In the genomic region with DNA sequence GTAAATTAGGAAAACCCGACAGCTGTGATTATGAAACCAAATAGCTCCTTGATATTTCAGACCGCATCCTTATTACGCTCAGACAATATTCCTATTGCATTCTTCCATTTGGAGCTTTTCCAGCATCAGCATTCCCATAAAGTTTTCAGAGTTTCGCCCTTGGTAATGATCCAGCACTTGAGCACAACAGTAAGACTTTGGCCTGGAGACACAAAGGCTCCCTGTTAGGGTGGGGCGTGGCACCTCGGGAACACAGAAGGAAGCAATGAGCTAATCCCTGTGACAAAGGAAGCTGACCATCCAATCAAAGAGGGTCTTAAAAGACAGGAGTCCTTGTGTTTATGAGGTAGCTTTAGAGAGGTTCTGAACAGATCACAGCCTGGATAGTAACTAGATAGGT, we compare ENCODE assay signal across 19 mouse cellular contexts.
DNase-seq lines count a peak whose midpoint lies in the region; ATAC-seq and TF ChIP-seq lines count a peak whose summit lies in the region.
"Had no signal": no experiment of that assay in that cellular context is flagged by ENCODE, and none has a peak within 500 bp of the region (broad histone marks: within the 10 kb centered on the region; RNA-seq: fewer than 3 reads in every experiment).

No protein-coding gene starts in this region.

- 35% methylated on average over 6 of the region's 6 CpGs for WGBS in forebrain, embryonic 13.5 days
- WGBS in forebrain, postnatal 0 days = 31% methylated on average over 6 of the region's 6 CpGs
- 77% methylated on average over 6 of the region's 6 CpGs for WGBS in heart, embryonic 11.5 days (ENCODE audit: insufficient replicate concordance)
- WGBS in large intestine, adult 2 months = 20% methylated on average over 6 of the region's 6 CpGs
- WGBS in hindbrain, embryonic 14.5 days = 67% methylated on average over 6 of the region's 6 CpGs

- H3K9me3 ChIP-seq in forebrain, embryonic 13.5 days (replicated peaks) = no peaks in the 10 kb centered on the region
- H3K9me3 ChIP-seq in forebrain, postnatal 0 days (ENCODE audit: low read length) = no peaks in the 10 kb centered on the region
- H3K9me3 ChIP-seq in heart, embryonic 11.5 days (replicated peaks; ENCODE audit: control insufficient read depth, low read length) = no peaks in the 10 kb centered on the region
- H3K9me3 ChIP-seq in hindbrain, embryonic 14.5 days (ENCODE audit: control insufficient read depth, low read length) = no peaks in the 10 kb centered on the region
- H3K9me3 ChIP-seq: hindbrain, embryonic 12.5 days; limb, embryonic 15.5 days; neural tube, embryonic 12.5 days had no signal

- no peak for DNase-seq in forebrain, postnatal 0 days
- peak; percentile 25 for DNase-seq in heart, postnatal 4 days
- peak; percentile 60 for DNase-seq in NIH3T3 (ENCODE audit: low read depth)
- DNase-seq in large intestine, adult 2 months (ENCODE audit: low read depth, low spot score) = peak; percentile 74
- DNase-seq in hindbrain, embryonic 14.5 days (ENCODE audit: low spot score) = no peak
- DNase-seq: adrenal gland, adult 2 months; B cell, adult 2 months; cerebellum, adult 18-20 months; kidney, adult 11 months; kidney, postnatal 10 days; layer of hippocampus, adult 9-11 months; liver, postnatal 0 days; thymus, postnatal 25 days had no signal

- H3K27me3 ChIP-seq in forebrain, embryonic 13.5 days = no peaks in the 10 kb centered on the region
- no peaks in the 10 kb centered on the region for H3K27me3 ChIP-seq in forebrain, postnatal 0 days (ENCODE audit: insufficient read depth, low read length)
- no peaks in the 10 kb centered on the region for H3K27me3 ChIP-seq in heart, embryonic 11.5 days (ENCODE audit: control insufficient read depth, insufficient read depth, low read length)
- no peaks in the 10 kb centered on the region for H3K27me3 ChIP-seq in hindbrain, embryonic 14.5 days (ENCODE audit: control insufficient read depth, insufficient read depth, low read length)
- H3K27me3 ChIP-seq: hindbrain, embryonic 12.5 days; limb, embryonic 15.5 days; neural tube, embryonic 12.5 days had no signal

- no peak overlapping the region for H3K9ac ChIP-seq in forebrain, embryonic 13.5 days
- H3K9ac ChIP-seq in forebrain, postnatal 0 days = no peak overlapping the region
- no peak overlapping the region for H3K9ac ChIP-seq in heart, embryonic 11.5 days (ENCODE audit: low read depth, low read length)
- no peak overlapping the region for H3K9ac ChIP-seq in hindbrain, embryonic 14.5 days
- H3K9ac ChIP-seq: hindbrain, embryonic 12.5 days; limb, embryonic 15.5 days; liver, postnatal 0 days; neural tube, embryonic 12.5 days had no signal

- no peaks in the 10 kb centered on the region for H3K36me3 ChIP-seq in forebrain, embryonic 13.5 days (ENCODE audit: poor library complexity, severe bottlenecking)
- H3K36me3 ChIP-seq in forebrain, postnatal 0 days (ENCODE audit: insufficient read depth) = no peaks in the 10 kb centered on the region
- no peaks in the 10 kb centered on the region for H3K36me3 ChIP-seq in heart, embryonic 11.5 days (ENCODE audit: control insufficient read depth, insufficient read depth, low read length)
- no peaks in the 10 kb centered on the region for H3K36me3 ChIP-seq in hindbrain, embryonic 14.5 days (replicated peaks; ENCODE audit: control insufficient read depth, insufficient read depth)
- H3K36me3 ChIP-seq: hindbrain, embryonic 12.5 days; limb, embryonic 15.5 days; neural tube, embryonic 12.5 days had no signal

- H3K27ac ChIP-seq in forebrain, embryonic 13.5 days = no peak overlapping the region
- H3K27ac ChIP-seq in forebrain, postnatal 0 days (ENCODE audit: low read depth, low read length) = no peak overlapping the region
- H3K27ac ChIP-seq in heart, embryonic 11.5 days (ENCODE audit: low read depth, low read length) = no peak overlapping the region
- no peak overlapping the region for H3K27ac ChIP-seq in hindbrain, embryonic 14.5 days
- H3K27ac ChIP-seq: hindbrain, embryonic 12.5 days; limb, embryonic 15.5 days; neural tube, embryonic 12.5 days had no signal

- H3K4me3 ChIP-seq in forebrain, embryonic 13.5 days = no peak overlapping the region
- no peak overlapping the region for H3K4me3 ChIP-seq in forebrain, postnatal 0 days (ENCODE audit: low read depth, low read length)
- H3K4me3 ChIP-seq in heart, embryonic 11.5 days (ENCODE audit: low read depth, low read length) = no peak overlapping the region
- no peak overlapping the region for H3K4me3 ChIP-seq in hindbrain, embryonic 14.5 days (replicated peaks; ENCODE audit: low read length)
- H3K4me3 ChIP-seq: hindbrain, embryonic 12.5 days; limb, embryonic 15.5 days; neural tube, embryonic 12.5 days had no signal

- ATAC-seq in forebrain, embryonic 13.5 days = peak; percentile 51; the same call in 1 of the 2 replicates
- no peak for ATAC-seq in forebrain, postnatal 0 days
- no peak for ATAC-seq in heart, embryonic 11.5 days (replicated peaks; ENCODE audit: insufficient number of reproducible peaks, low FRiP score, low TSS enrichment)
- no peak for ATAC-seq in hindbrain, embryonic 14.5 days (ENCODE audit: low FRiP score)
- no peak for ATAC-seq in frontal cortex, adult (ENCODE audit: low TSS enrichment)
- ATAC-seq: liver, postnatal 0 days had no signal

- H3K4me2 ChIP-seq in forebrain, embryonic 13.5 days = no peak overlapping the region
- H3K4me2 ChIP-seq in forebrain, postnatal 0 days (ENCODE audit: low read depth) = no peak overlapping the region
- no peak overlapping the region for H3K4me2 ChIP-seq in heart, embryonic 11.5 days
- H3K4me2 ChIP-seq in hindbrain, embryonic 14.5 days (replicated peaks) = no peak overlapping the region
- H3K4me2 ChIP-seq: hindbrain, embryonic 12.5 days; limb, embryonic 15.5 days; neural tube, embryonic 12.5 days had no signal

- peaks cover 7% of the 10 kb centered on the region for H3K4me1 ChIP-seq in forebrain, embryonic 13.5 days
- no peaks in the 10 kb centered on the region for H3K4me1 ChIP-seq in forebrain, postnatal 0 days (ENCODE audit: insufficient read depth)
- H3K4me1 ChIP-seq in heart, embryonic 11.5 days (ENCODE audit: control insufficient read depth, insufficient read depth, low read length) = no peaks in the 10 kb centered on the region
- H3K4me1 ChIP-seq in hindbrain, embryonic 14.5 days (replicated peaks; ENCODE audit: control insufficient read depth, insufficient read depth, low read length) = no peaks in the 10 kb centered on the region
- H3K4me1 ChIP-seq: hindbrain, embryonic 12.5 days; neural tube, embryonic 12.5 days had no signal

- TF ChIP-seq CTCF in forebrain, postnatal 0 days (IDR thresholded peaks at IDR 0.05; ENCODE audit: low read depth) = no peak

Comparison
In these comparisons a context has a peak if more than half of its experiments do, and no peak if none do; other contexts are left out.
1. DNase-seq: peak in heart, postnatal 4 days (single experiment), NIH3T3 (single experiment) and large intestine, adult 2 months (single experiment); none in forebrain, postnatal 0 days (single experiment) and hindbrain, embryonic 14.5 days (single experiment).